Mouse (Mus musculus): Measurements from ENCODE around the gene Hcrtr1. TPM values are rescaled to one million over a fixed set of nuclear protein-coding genes. Genes with fewer than 3 reads are reported as not detected.

Hcrtr1 gene
- polyA plus RNA-seq, 1 experiment from 2014 or later, result not detected

DNA sequence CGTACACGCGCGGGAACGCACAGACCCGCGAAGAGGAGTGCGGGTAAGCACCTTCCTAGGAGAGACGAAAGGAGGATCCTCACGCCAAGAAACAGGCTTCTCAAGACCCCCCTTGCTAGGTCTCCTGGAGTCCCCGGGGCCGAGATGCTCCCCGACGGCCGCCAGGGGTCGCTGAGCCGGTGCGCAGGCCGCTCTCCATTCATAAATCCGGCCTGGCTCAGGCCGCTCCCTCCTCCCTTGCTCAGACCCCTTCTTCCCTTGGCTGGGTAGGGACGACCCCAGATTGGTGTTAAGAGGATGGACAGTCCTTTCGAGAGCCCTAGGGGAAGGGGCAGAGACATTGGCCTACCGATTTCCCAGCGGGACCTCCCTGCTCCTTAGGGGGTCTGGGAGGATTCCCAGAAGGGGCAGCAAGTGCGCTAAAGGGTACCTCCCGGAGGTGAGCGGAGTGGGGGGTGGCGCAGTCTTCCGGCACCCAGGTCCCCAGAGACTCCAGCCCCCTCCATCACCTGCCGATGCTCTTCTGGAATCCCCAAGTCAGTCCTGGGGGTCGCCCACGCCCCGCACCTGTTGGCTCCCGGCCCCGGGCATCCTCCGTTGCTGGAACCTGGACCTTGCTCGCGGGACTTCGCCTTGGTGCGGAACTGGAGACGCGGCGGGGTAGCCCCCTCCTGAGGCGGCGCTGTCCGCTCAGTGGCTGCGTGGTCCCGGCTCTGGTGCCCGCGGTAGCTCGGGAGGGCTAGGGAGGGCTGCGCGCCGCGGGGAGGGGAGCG is 532 bp downstream of the Hcrtr1 start:
- Histone ChIP-seq H3K9me3 (ENCODE audit: control insufficient read depth, low read length) (no peaks in the 10 kb centered on the region), H3K4me2 (ENCODE audit: low read depth, severe bottlenecking) (peak overlapping the region; percentile 69), H3K27me3 (ENCODE audit: control insufficient read depth, insufficient read depth, low read length) (peaks cover 41% of the 10 kb centered on the region), H3K36me3 (ENCODE audit: control insufficient read depth, insufficient read depth, low read length) (no peaks in the 10 kb centered on the region), H3K4me1 (ENCODE audit: control insufficient read depth, insufficient read depth, low read length) (peaks cover 7% of the 10 kb centered on the region), H3K9ac (ENCODE audit: low read length) (peak overlapping the region; percentile 7; the same call in 1 of the 2 replicates), H3K4me3 (ENCODE audit: low read depth, low read length) (peak overlapping the region; percentile 31), H3K27ac (replicated peaks; ENCODE audit: low read depth, low read length) (no peak overlapping the region)
- DNase-seq (ENCODE audit: low spot score) (peak; percentile 91), ATAC-seq (ENCODE audit: insufficient number of reproducible peaks, low FRiP score, low TSS enrichment, low read depth) (peak; percentile 51)
- WGBS, result 1% methylated on average over 54 of the region's 57 CpGs

- no peaks in the 10 kb centered on the region for H3K4me1 ChIP-seq (ENCODE audit: control insufficient read depth, insufficient read depth, low read length)
- H3K27ac ChIP-seq (replicated peaks; ENCODE audit: low read depth, low read length), result no peak overlapping the region
- H3K9ac ChIP-seq (ENCODE audit: low read length), result no peak overlapping the region
- H3K27me3 ChIP-seq (ENCODE audit: control insufficient read depth, insufficient read depth, low read length), result peaks cover 14% of the 10 kb centered on the region
- no peaks in the 10 kb centered on the region for H3K36me3 ChIP-seq (ENCODE audit: control insufficient read depth, insufficient read depth, low read length)
- H3K4me3 ChIP-seq (ENCODE audit: low read depth, low read length), result no peak overlapping the region
- ATAC-seq (ENCODE audit: insufficient number of reproducible peaks, low FRiP score, low TSS enrichment, low read depth) (no peak), DNase-seq (ENCODE audit: low spot score) (no peak)
- no peak overlapping the region for H3K4me2 ChIP-seq (ENCODE audit: low read depth, severe bottlenecking)
- 66% methylated on average over 6 of the region's 6 CpGs for WGBS
- H3K9me3 ChIP-seq (ENCODE audit: control insufficient read depth, low read length), result no peaks in the 10 kb centered on the region
These were observed 5.8 kb downstream of the Hcrtr1 start for GRCm38 (mm10) chr4:130133399-130133798.

GRCm38 (mm10) chr4:130131448-130132105 is 7.6 kb downstream of the Hcrtr1 start:
- Histone ChIP-seq H3K27ac (replicated peaks; ENCODE audit: low read depth, low read length) (no peak overlapping the region), H3K4me2 (ENCODE audit: low read depth, severe bottlenecking) (no peak overlapping the region), H3K9me3 (ENCODE audit: control insufficient read depth, low read length) (no peaks in the 10 kb centered on the region), H3K4me1 (ENCODE audit: control insufficient read depth, insufficient read depth, low read length) (no peaks in the 10 kb centered on the region), H3K36me3 (ENCODE audit: control insufficient read depth, insufficient read depth, low read length) (peaks cover 2% of the 10 kb centered on the region; the same call in 1 of the 2 replicates), H3K4me3 (ENCODE audit: low read depth, low read length) (no peak overlapping the region), H3K9ac (ENCODE audit: low read length) (no peak overlapping the region), H3K27me3 (ENCODE audit: control insufficient read depth, insufficient read depth, low read length) (0 out of 2 replicates have a peak, but pooled peaks cover 2% of the 10 kb centered on the region)
- DNase-seq (ENCODE audit: low spot score) (no peak), ATAC-seq (ENCODE audit: insufficient number of reproducible peaks, low FRiP score, low TSS enrichment, low read depth) (no peak)
- 86% methylated on average over 7 of the region's 7 CpGs for WGBS

DNA sequence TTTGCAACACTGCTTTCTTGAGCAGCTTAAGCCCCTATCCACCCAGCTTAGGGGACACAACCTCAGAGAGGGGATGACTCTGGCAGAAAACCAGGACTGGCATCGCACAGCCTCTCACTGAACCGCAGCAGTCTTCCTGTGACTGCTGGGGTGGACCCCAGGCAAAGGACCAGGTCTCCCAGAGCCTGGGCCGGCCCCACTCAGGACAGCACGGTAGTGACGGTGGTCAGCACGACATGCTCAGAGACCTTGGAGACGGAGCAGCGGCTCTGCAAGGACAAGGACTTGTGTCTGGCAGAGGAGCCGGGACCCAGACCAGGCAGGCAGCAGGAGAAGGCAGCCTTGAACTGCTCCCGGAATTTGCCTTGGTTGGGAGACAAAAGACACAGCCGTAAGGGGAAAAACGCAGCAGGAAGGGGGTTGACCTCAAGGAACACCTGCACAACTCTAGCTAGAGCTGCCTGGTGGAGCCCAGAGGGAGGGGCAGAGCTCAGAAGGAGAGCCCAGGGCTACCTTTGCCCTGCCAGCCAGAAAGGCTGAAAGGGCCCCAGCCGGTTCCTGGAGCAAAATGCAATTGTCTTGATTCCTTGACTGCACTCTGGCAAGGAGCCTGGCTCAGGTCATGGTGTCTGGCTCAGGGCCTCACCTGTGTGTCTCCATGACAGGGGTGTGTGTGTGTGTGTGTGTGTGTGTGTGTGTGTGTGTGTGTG is 8.4 kb downstream of the Hcrtr1 start:
- WGBS, result 57% methylated on average over 13 of the region's 13 CpGs
- ATAC-seq (ENCODE audit: insufficient number of reproducible peaks, low FRiP score, low TSS enrichment, low read depth) (no peak), DNase-seq (ENCODE audit: low spot score) (no peak)
- no peak overlapping the region for H3K4me3 ChIP-seq (ENCODE audit: low read depth, low read length)
- 0 out of 2 replicates have a peak, but pooled peaks cover 4% of the 10 kb centered on the region for H3K4me1 ChIP-seq (ENCODE audit: control insufficient read depth, insufficient read depth, low read length)
- H3K27ac ChIP-seq (replicated peaks; ENCODE audit: low read depth, low read length), result no peak overlapping the region
- no peak overlapping the region for H3K4me2 ChIP-seq (ENCODE audit: low read depth, severe bottlenecking)
- H3K27me3 ChIP-seq (ENCODE audit: control insufficient read depth, insufficient read depth, low read length), result no peaks in the 10 kb centered on the region
- no peak overlapping the region for H3K9ac ChIP-seq (ENCODE audit: low read length)
- H3K36me3 ChIP-seq (ENCODE audit: control insufficient read depth, insufficient read depth, low read length), result peaks cover 2% of the 10 kb centered on the region; the same call in 1 of the 2 replicates
- no peaks in the 10 kb centered on the region for H3K9me3 ChIP-seq (ENCODE audit: control insufficient read depth, low read length)

DNA sequence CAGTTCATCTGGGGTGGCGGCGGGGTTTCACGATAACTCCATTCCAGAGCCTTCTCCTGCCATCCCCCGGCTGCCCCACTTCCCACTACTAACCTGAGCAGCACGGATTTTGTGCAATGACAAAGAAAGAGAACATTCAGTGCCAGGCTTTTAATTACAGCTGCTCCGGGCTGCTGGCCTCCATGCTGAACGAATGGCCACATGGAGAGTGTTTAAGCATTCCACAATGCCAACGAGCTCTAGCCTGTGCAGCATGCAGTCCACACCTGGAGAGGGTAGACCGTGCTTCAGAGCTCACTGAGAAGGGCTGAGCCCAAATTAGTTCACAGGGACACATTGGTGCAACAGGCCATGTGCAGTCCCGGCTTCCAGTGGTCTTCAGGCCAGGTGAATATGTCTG is 9.1 kb downstream of the Hcrtr1 start:
- Histone ChIP-seq H3K4me2 (ENCODE audit: low read depth, severe bottlenecking) (no peak overlapping the region), H3K9ac (ENCODE audit: low read length) (no peak overlapping the region), H3K36me3 (ENCODE audit: control insufficient read depth, insufficient read depth, low read length) (peaks cover 9% of the 10 kb centered on the region), H3K9me3 (ENCODE audit: control insufficient read depth, low read length) (no peaks in the 10 kb centered on the region), H3K4me3 (ENCODE audit: low read depth, low read length) (no peak overlapping the region), H3K27ac (replicated peaks; ENCODE audit: low read depth, low read length) (no peak overlapping the region), H3K4me1 (ENCODE audit: control insufficient read depth, insufficient read depth, low read length) (0 out of 2 replicates have a peak, but pooled peaks cover 5% of the 10 kb centered on the region), H3K27me3 (ENCODE audit: control insufficient read depth, insufficient read depth, low read length) (no peaks in the 10 kb centered on the region)
- WGBS, result 81% methylated on average over 10 of the region's 10 CpGs
- DNase-seq (ENCODE audit: low spot score) (no peak), ATAC-seq (ENCODE audit: insufficient number of reproducible peaks, low FRiP score, low TSS enrichment, low read depth) (no peak)

- H3K4me1 ChIP-seq (ENCODE audit: control insufficient read depth, insufficient read depth, low read length), result 0 out of 2 replicates have a peak, but pooled peaks cover 5% of the 10 kb centered on the region
- H3K4me3 ChIP-seq (ENCODE audit: low read depth, low read length), result no peak overlapping the region
- no peaks in the 10 kb centered on the region for H3K9me3 ChIP-seq (ENCODE audit: control insufficient read depth, low read length)
- DNase-seq (ENCODE audit: low spot score) (no peak), ATAC-seq (ENCODE audit: insufficient number of reproducible peaks, low FRiP score, low TSS enrichment, low read depth) (no peak)
- no peak overlapping the region for H3K9ac ChIP-seq (ENCODE audit: low read length)
- H3K27me3 ChIP-seq (ENCODE audit: control insufficient read depth, insufficient read depth, low read length), result no peaks in the 10 kb centered on the region
- no peak overlapping the region for H3K4me2 ChIP-seq (ENCODE audit: low read depth, severe bottlenecking)
- H3K36me3 ChIP-seq (ENCODE audit: control insufficient read depth, insufficient read depth, low read length), result peaks cover 10% of the 10 kb centered on the region
- WGBS, result 81% methylated on average over 5 of the region's 5 CpGs
- no peak overlapping the region for H3K27ac ChIP-seq (replicated peaks; ENCODE audit: low read depth, low read length)
These were observed 10.3 kb downstream of the Hcrtr1 start for GRCm38 (mm10) chr4:130128907-130129306.

- Histone ChIP-seq H3K9ac (ENCODE audit: low read length) (no peak overlapping the region), H3K27me3 (ENCODE audit: control insufficient read depth, insufficient read depth, low read length) (no peaks in the 10 kb centered on the region), H3K36me3 (ENCODE audit: control insufficient read depth, insufficient read depth, low read length) (peaks cover 17% of the 10 kb centered on the region), H3K4me1 (ENCODE audit: control insufficient read depth, insufficient read depth, low read length) (0 out of 2 replicates have a peak, but pooled peaks cover 5% of the 10 kb centered on the region), H3K4me2 (ENCODE audit: low read depth, severe bottlenecking) (no peak overlapping the region), H3K9me3 (ENCODE audit: control insufficient read depth, low read length) (no peaks in the 10 kb centered on the region), H3K4me3 (ENCODE audit: low read depth, low read length) (no peak overlapping the region), H3K27ac (replicated peaks; ENCODE audit: low read depth, low read length) (no peak overlapping the region)
- ATAC-seq (ENCODE audit: insufficient number of reproducible peaks, low FRiP score, low TSS enrichment, low read depth), result no peak
- 38% methylated on average over 5 of the region's 5 CpGs for WGBS
- DNase-seq (ENCODE audit: low spot score), result no peak
These were observed 13.2 kb downstream of the Hcrtr1 start for GRCm38 (mm10) chr4:130125935-130126334.

- Histone ChIP-seq H3K4me2 (ENCODE audit: low read depth, severe bottlenecking) (no peak overlapping the region), H3K9ac (ENCODE audit: low read length) (no peak overlapping the region), H3K27ac (replicated peaks; ENCODE audit: low read depth, low read length) (no peak overlapping the region), H3K36me3 (ENCODE audit: control insufficient read depth, insufficient read depth, low read length) (peaks cover 17% of the 10 kb centered on the region), H3K4me1 (ENCODE audit: control insufficient read depth, insufficient read depth, low read length) (0 out of 2 replicates have a peak, but pooled peaks cover 5% of the 10 kb centered on the region), H3K4me3 (ENCODE audit: low read depth, low read length) (no peak overlapping the region), H3K9me3 (ENCODE audit: control insufficient read depth, low read length) (no peaks in the 10 kb centered on the region), H3K27me3 (ENCODE audit: control insufficient read depth, insufficient read depth, low read length) (no peaks in the 10 kb centered on the region)
- WGBS, result 94% methylated on average over 6 of the region's 6 CpGs
- no peak for ATAC-seq (ENCODE audit: insufficient number of reproducible peaks, low FRiP score, low TSS enrichment, low read depth)
- DNase-seq (ENCODE audit: low spot score), result no peak
These were observed 14.0 kb downstream of the Hcrtr1 start for GRCm38 (mm10) chr4:130125164-130125563.
